Mouse (Mus musculus) MEL (cell line): ENCODE data around the gene St3gal2.

Experiments used
- ETS1 ChIP-seq: IDR thresholded peaks from 2 replicates; pipeline ENCODE4 v1.6.1; 2012; ENCODE audit warnings: low read depth, mild to moderate bottlenecking, inconsistent platforms, low read length, improper control_type of control experiment, moderate library complexity
- GABPA ChIP-seq: IDR thresholded peaks from 2 replicates; pipeline ENCODE4 v1.6.1; 2012; ENCODE audit warnings: low read depth, mild to moderate bottlenecking, inconsistent platforms, low read length, improper control_type of control experiment, moderate library complexity
- NRF1 ChIP-seq: IDR thresholded peaks from 2 replicates; pipeline ENCODE4 v1.6.1; 2014; ENCODE audit warnings: low read depth, mild to moderate bottlenecking, inconsistent platforms, low read length, improper control_type of control experiment, moderate library complexity; ENCODE audit not compliant: poor library complexity, insufficient read depth, severe bottlenecking
- POLR2A ChIP-seq, 2 experiments: IDR thresholded peaks; 2 replicates each; pipeline ENCODE4 v1.6.1; 2011 to 2012; ENCODE audit warnings: low read length in 2 of 2, mild to moderate bottlenecking in 2 of 2, control low read depth in 1 of 2, improper control_type of control experiment in 1 of 2, low read depth in 1 of 2, moderate library complexity in 1 of 2; ENCODE audit not compliant: control insufficient read depth in 1 of 2, insufficient read depth in 1 of 2, poor library complexity in 1 of 2
- TBP ChIP-seq: IDR thresholded peaks from 2 replicates; pipeline ENCODE4 v1.8.0; 2011; ENCODE audit warnings: low read depth, low read length, improper control_type of control experiment
- USF1 ChIP-seq: IDR thresholded peaks from 2 replicates; pipeline ENCODE4 v1.6.1; 2014; ENCODE audit warnings: low read depth, mild to moderate bottlenecking, inconsistent platforms, low read length, improper control_type of control experiment, moderate library complexity

GRCm38 (mm10) chr8:110958135-110958534 is 38.4 kb downstream of the St3gal2 start:
- no peak for TF ChIP-seq USF1
- TF ChIP-seq POLR2A (IDR thresholded peaks at IDR 0.05; ENCODE audit: control insufficient read depth in 1 of 2, insufficient read depth in 1 of 2, low read depth in 1 of 2, low read length in 2 of 2, poor library complexity in 1 of 2), result no peak
- TF ChIP-seq TBP, result no peak
- no peak for TF ChIP-seq ETS1
- TF ChIP-seq NRF1, result no peak
- no peak for TF ChIP-seq GABPA
